Mouse (Mus musculus): Measurements from ENCODE around the gene Bcl7c. TPM values are rescaled to one million over a fixed set of nuclear protein-coding genes. Genes with fewer than 3 reads are reported as not detected.

The Bcl7c gene
- total and polyA plus RNA-seq, 2 experiments: 7.6 to 20.0 TPM

GRCm38 (mm10) chr7:127727898-127728297 lies 19.2 kb upstream of the Bcl7c start:
- H3K27ac ChIP-seq (replicated peaks; ENCODE audit: insufficient read depth, low read depth, low read length): no peak overlapping the region
- no peak for TF ChIP-seq POLR2A (IDR thresholded peaks at IDR 0.05; ENCODE audit: extremely low read depth, insufficient read depth, low read length)
- no peak for TF ChIP-seq CTCF (IDR thresholded peaks at IDR 0.05; ENCODE audit: low read depth, low read length)
- WGBS: 83% methylated on average over 7 of the region's 7 CpGs
- H3K27me3 ChIP-seq (ENCODE audit: control insufficient read depth, insufficient read depth, low read length): no peaks in the 10 kb centered on the region
- H3K36me3 ChIP-seq (ENCODE audit: control insufficient read depth, insufficient read depth, low read length): no peaks in the 10 kb centered on the region
- no peak for DNase-seq (ENCODE audit: extremely low read depth, low read depth, low spot score)
- H3K4me3 ChIP-seq (ENCODE audit: insufficient read depth, low read depth, low read length): no peak overlapping the region
- H3K9ac ChIP-seq (ENCODE audit: low read depth, low read length): no peak overlapping the region
- H3K79me2 ChIP-seq (ENCODE audit: control insufficient read depth, insufficient read depth, low read length): no peaks in the 10 kb centered on the region
- H3K4me1 ChIP-seq (ENCODE audit: control insufficient read depth, insufficient read depth, low read length): no peaks in the 10 kb centered on the region

DNA sequence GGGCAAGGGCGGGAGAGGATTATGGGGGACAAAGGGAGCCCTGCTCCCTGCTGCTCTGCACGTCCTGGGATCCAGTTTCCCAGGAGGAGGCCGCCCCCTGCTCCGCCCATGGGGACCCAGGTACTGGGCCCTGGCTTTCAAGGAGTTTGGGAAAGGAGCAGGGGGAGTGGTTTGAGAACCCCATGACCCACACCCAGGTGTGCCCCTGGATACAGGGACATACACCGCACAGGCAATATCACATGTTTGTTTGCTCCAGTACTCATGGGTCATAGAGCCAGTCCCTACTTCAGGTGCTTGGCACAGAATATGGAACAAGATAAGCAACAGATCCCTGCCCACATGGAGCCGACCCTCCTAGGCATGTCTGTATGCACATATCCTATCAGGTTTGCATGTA lies 17.2 kb upstream of the Bcl7c start:
- H3K27ac ChIP-seq (replicated peaks; ENCODE audit: insufficient read depth, low read depth, low read length): no peak overlapping the region
- H3K9ac ChIP-seq (ENCODE audit: low read depth, low read length): no peak overlapping the region
- 91% methylated on average over 6 of the region's 6 CpGs for WGBS
- H3K27me3 ChIP-seq (ENCODE audit: control insufficient read depth, insufficient read depth, low read length): no peaks in the 10 kb centered on the region
- H3K4me1 ChIP-seq (ENCODE audit: control insufficient read depth, insufficient read depth, low read length): no peaks in the 10 kb centered on the region
- no peak overlapping the region for H3K4me3 ChIP-seq (ENCODE audit: insufficient read depth, low read depth, low read length)
- no peak for DNase-seq (ENCODE audit: extremely low read depth, low read depth, low spot score)
- TF ChIP-seq POLR2A (IDR thresholded peaks at IDR 0.05; ENCODE audit: extremely low read depth, insufficient read depth, low read length) (no peak), CTCF (IDR thresholded peaks at IDR 0.05; ENCODE audit: low read depth, low read length) (no peak)
- H3K79me2 ChIP-seq (ENCODE audit: control insufficient read depth, insufficient read depth, low read length): no peaks in the 10 kb centered on the region
- H3K36me3 ChIP-seq (ENCODE audit: control insufficient read depth, insufficient read depth, low read length): no peaks in the 10 kb centered on the region

DNA sequence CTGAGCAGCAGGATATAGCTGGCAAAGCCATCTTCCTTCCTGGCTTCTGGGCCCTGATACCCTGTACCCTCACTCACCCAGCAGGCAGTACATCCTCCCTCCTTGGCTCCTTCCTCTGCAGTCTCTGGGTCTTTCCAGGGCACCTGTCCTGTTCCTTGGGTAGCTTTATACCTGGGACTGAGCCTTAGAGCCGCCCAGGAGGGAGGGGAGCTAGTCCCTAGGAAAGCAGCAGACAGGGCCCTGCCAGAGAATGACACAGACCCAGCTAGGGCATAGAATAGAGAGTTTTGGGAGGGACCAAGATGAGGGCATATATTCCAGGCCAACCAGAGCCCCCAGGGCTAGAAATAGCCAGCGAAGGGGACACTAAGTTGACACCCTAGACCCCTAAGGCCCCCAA lies 16.8 kb upstream of the Bcl7c start:
- WGBS: 95% methylated on average over 2 of the region's 2 CpGs
- TF ChIP-seq CTCF (IDR thresholded peaks at IDR 0.05; ENCODE audit: low read depth, low read length) (no peak), POLR2A (IDR thresholded peaks at IDR 0.05; ENCODE audit: extremely low read depth, insufficient read depth, low read length) (no peak)

DNA sequence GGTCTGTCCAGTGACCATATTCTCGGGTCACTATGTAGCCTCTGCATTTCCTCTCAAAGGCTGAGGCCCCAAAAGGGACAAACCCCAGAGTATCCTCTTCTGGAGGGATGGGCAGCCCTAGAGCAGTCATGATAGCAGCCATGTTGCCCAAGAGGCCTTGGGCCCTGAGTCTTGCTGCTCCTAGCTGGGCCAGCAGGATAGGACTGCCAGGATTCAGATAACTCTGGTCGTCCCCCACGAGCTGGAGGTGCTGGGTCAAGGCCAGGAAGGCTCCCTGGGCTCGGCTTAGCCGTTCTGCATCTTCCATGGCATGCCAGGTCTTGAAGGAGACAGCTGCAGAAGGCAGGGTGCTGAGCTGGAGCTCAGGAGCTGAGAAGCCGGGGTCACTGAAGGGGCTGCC lies 10.5 kb upstream of the Bcl7c start:
- DNase-seq (ENCODE audit: extremely low read depth, low read depth, low spot score): no peak
- Histone ChIP-seq H3K36me3 (ENCODE audit: control insufficient read depth, insufficient read depth, low read length) (no peaks in the 10 kb centered on the region; the same call in 1 of the 2 replicates), H3K79me2 (ENCODE audit: control insufficient read depth, insufficient read depth, low read length) (no peaks in the 10 kb centered on the region), H3K4me1 (ENCODE audit: control insufficient read depth, insufficient read depth, low read length) (no peaks in the 10 kb centered on the region), H3K27me3 (ENCODE audit: control insufficient read depth, insufficient read depth, low read length) (no peaks in the 10 kb centered on the region), H3K9ac (ENCODE audit: low read depth, low read length) (no peak overlapping the region), H3K4me3 (ENCODE audit: insufficient read depth, low read depth, low read length) (no peak overlapping the region), H3K27ac (replicated peaks; ENCODE audit: insufficient read depth, low read depth, low read length) (no peak overlapping the region)
- WGBS: 86% methylated on average over 6 of the region's 6 CpGs
- TF ChIP-seq CTCF (IDR thresholded peaks at IDR 0.05; ENCODE audit: low read depth, low read length) (no peak), POLR2A (IDR thresholded peaks at IDR 0.05; ENCODE audit: extremely low read depth, insufficient read depth, low read length) (no peak)

More for the DNA sequence above, 16.8 kb upstream of the Bcl7c start:
- H3K4me1 ChIP-seq (ENCODE audit: control insufficient read depth, insufficient read depth, low read length): no peaks in the 10 kb centered on the region
- H3K36me3 ChIP-seq (ENCODE audit: control insufficient read depth, insufficient read depth, low read length): no peaks in the 10 kb centered on the region
- H3K4me3 ChIP-seq (ENCODE audit: insufficient read depth, low read depth, low read length): no peak overlapping the region
- H3K79me2 ChIP-seq (ENCODE audit: control insufficient read depth, insufficient read depth, low read length): no peaks in the 10 kb centered on the region
- no peak for DNase-seq (ENCODE audit: extremely low read depth, low read depth, low spot score)
- H3K27me3 ChIP-seq (ENCODE audit: control insufficient read depth, insufficient read depth, low read length): no peaks in the 10 kb centered on the region
- H3K27ac ChIP-seq (replicated peaks; ENCODE audit: insufficient read depth, low read depth, low read length): no peak overlapping the region
- no peak overlapping the region for H3K9ac ChIP-seq (ENCODE audit: low read depth, low read length)

DNA sequence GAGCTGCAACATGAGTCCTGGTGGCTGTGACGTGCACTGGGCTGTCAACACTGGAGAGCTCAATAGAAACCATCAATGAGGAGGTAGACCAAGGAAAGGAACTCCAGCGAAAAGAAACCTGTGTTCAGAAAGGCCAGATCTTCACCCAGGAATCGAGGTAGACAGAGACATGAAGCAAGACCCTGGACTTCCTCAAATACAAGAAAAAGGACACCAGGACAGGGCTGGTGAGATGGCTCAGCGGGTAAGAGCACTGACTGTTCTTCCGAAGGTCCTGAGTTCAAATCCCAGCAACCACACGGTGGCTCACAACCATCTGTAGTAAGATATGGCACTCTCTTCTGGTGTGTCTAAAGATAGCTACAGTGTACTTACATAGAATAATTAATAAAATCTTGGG lies 9.6 kb upstream of the Bcl7c start:
- no peaks in the 10 kb centered on the region for H3K79me2 ChIP-seq (ENCODE audit: control insufficient read depth, insufficient read depth, low read length)
- no peak overlapping the region for H3K4me3 ChIP-seq (ENCODE audit: insufficient read depth, low read depth, low read length)
- WGBS: 90% methylated on average over 6 of the region's 6 CpGs
- no peak for DNase-seq (ENCODE audit: extremely low read depth, low read depth, low spot score)
- no peak for TF ChIP-seq CTCF (IDR thresholded peaks at IDR 0.05; ENCODE audit: low read depth, low read length)
- TF ChIP-seq POLR2A (IDR thresholded peaks at IDR 0.05; ENCODE audit: extremely low read depth, insufficient read depth, low read length): no peak
- H3K27me3 ChIP-seq (ENCODE audit: control insufficient read depth, insufficient read depth, low read length): no peaks in the 10 kb centered on the region
- H3K9ac ChIP-seq (ENCODE audit: low read depth, low read length): no peak overlapping the region
- H3K36me3 ChIP-seq (ENCODE audit: control insufficient read depth, insufficient read depth, low read length): no peaks in the 10 kb centered on the region; the same call in 1 of the 2 replicates
- no peaks in the 10 kb centered on the region for H3K4me1 ChIP-seq (ENCODE audit: control insufficient read depth, insufficient read depth, low read length)
- no peak overlapping the region for H3K27ac ChIP-seq (replicated peaks; ENCODE audit: insufficient read depth, low read depth, low read length)

DNA sequence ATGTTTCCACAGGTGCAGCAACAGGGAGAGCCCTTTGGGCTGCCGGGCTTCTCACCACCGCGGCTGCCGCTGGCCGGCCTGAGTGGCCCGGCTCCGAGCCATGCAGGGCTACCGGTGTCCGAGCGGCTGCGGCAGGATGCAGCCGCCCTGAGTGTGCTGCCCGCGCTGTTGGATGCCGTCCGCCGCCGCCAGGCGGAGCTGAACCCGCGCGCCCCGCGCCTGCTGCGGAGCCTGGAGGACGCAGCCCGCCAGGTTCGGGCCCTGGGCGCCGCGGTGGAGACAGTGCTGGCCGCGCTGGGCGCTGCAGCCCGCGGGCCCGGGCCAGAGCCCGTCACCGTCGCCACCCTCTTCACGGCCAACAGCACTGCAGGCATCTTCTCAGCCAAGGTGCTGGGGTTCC lies 8.3 kb upstream of the Bcl7c start:
- no peaks in the 10 kb centered on the region for H3K27me3 ChIP-seq (ENCODE audit: control insufficient read depth, insufficient read depth, low read length)
- H3K4me1 ChIP-seq (ENCODE audit: control insufficient read depth, insufficient read depth, low read length): peaks cover 2% of the 10 kb centered on the region
- WGBS: 58% methylated on average over 41 of the region's 41 CpGs
- H3K27ac ChIP-seq (replicated peaks; ENCODE audit: insufficient read depth, low read depth, low read length): no peak overlapping the region
- TF ChIP-seq CTCF (IDR thresholded peaks at IDR 0.05; ENCODE audit: low read depth, low read length): peak; percentile 47
- no peak for TF ChIP-seq POLR2A (IDR thresholded peaks at IDR 0.05; ENCODE audit: extremely low read depth, insufficient read depth, low read length)
- no peaks in the 10 kb centered on the region for H3K79me2 ChIP-seq (ENCODE audit: control insufficient read depth, insufficient read depth, low read length)
- H3K4me3 ChIP-seq (ENCODE audit: insufficient read depth, low read depth, low read length): no peak overlapping the region
- DNase-seq (ENCODE audit: extremely low read depth, low read depth, low spot score): no peak
- H3K36me3 ChIP-seq (ENCODE audit: control insufficient read depth, insufficient read depth, low read length): no peaks in the 10 kb centered on the region; the same call in 1 of the 2 replicates
- H3K9ac ChIP-seq (ENCODE audit: low read depth, low read length): peak overlapping the region; percentile 38; the same call in 1 of the 2 replicates
